Mouse (Mus musculus): ENCODE data around the gene Ralgapa2.

DNA sequence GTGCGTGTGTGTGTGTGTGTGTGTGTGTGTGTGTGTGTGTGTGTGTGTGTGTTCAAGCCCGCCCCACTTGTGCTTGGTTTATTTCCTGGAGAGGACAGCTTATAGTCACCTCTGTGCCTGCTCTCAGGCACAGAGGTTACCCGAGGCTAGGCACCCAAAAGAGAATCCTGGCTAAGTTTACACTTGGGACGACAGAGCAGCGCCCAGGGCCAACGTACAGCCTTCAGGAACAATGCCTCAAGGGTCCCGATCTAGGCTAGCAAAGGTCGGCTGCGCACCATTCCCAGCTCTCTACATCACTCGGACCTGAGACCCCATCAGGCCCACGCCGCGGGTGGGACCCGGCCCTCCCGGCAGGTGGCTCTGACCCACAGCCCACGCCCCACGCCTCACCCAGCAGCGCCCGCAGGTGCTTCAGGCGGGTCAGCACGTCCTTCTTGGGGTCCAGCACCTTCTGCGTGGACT is 711 bp downstream of the Ralgapa2 start:
- no peak for TF ChIP-seq ZNF384 (IDR thresholded peaks at IDR 0.05; ENCODE audit: low read depth, low read length)
- TF ChIP-seq ZKSCAN1 (IDR thresholded peaks at IDR 0.05; ENCODE audit: borderline replicate concordance, low read depth, low read length), result no peak
- TF ChIP-seq EP300 (IDR thresholded peaks at IDR 0.05; ENCODE audit: low read length), result no peak
- TF ChIP-seq CTCF (conservative IDR thresholded peaks at IDR 0.05 in 1 of 2, IDR thresholded peaks at IDR 0.05 in 1 of 2; ENCODE audit: low read depth in 2 of 2, low read length in 2 of 2), result no peak
- no peak for TF ChIP-seq POLR2A (IDR thresholded peaks at IDR 0.05; ENCODE audit: low read depth, low read length)
- TF ChIP-seq ETS1 (conservative IDR thresholded peaks at IDR 0.05; ENCODE audit: low read depth, low read length), result no peak
- no peak for TF ChIP-seq HCFC1 (IDR thresholded peaks at IDR 0.05; ENCODE audit: low read depth, low read length)
- TF ChIP-seq JUND (conservative IDR thresholded peaks at IDR 0.05; ENCODE audit: low read depth, low read length), result no peak
- TF ChIP-seq PAX5 (IDR thresholded peaks at IDR 0.05; ENCODE audit: low read length), result no peak
- no peak for TF ChIP-seq USF1 (IDR thresholded peaks at IDR 0.05; ENCODE audit: low read depth, low read length)
